Mouse (Mus musculus) kidney, postnatal 0 days (tissue): ENCODE results near the gene Slit3. TPM values are rescaled to one million over a fixed set of nuclear protein-coding genes. Genes with fewer than 3 reads are reported as not detected.

ENCODE experiments used
- ATAC-seq: fragments of 200-750 bp; cut with Nextera tagmentation; replicated peaks from 2 replicates; pipeline ENCODE4 v1.8.0; 2017; ENCODE audit warnings: low read depth, moderate number of reproducible peaks, moderate TSS enrichment, moderate library complexity; ENCODE audit not compliant: low FRiP score
- DNase-seq: peaks from one replicate; pipeline ENCODE4 v3.0.0-alpha.2; 2016; ENCODE audit warnings: low spot score
- H3K27ac ChIP-seq: fragments of 300-500 bp; sonication (generic); 2 replicates; pipeline ENCODE4 v1.5.1; 2014; ENCODE audit warnings: mild to moderate bottlenecking
- H3K27me3 ChIP-seq: fragments of 300-500 bp; sonication (generic); 2 replicates; pipeline ENCODE4 v1.6.1; 2014; ENCODE audit warnings: low read length, mixed read lengths; ENCODE audit not compliant: insufficient read depth
- H3K36me3 ChIP-seq: fragments of 300-500 bp; sonication (generic); 2 replicates; pipeline ENCODE4 v1.6.1; 2014; ENCODE audit warnings: low read length, mixed read lengths; ENCODE audit not compliant: insufficient read depth
- H3K4me1 ChIP-seq: fragments of 300-500 bp; sonication (generic); replicated peaks from 2 replicates; pipeline ENCODE4 v1.6.1; 2014; ENCODE audit warnings: antibody characterized with exemption, low read length, mixed read lengths; ENCODE audit not compliant: insufficient read depth
- H3K4me2 ChIP-seq: fragments of 300-500 bp; sonication (generic); 2 replicates; pipeline ENCODE4 v1.6.1; 2014; ENCODE audit warnings: mild to moderate bottlenecking, low read length, moderate library complexity, mixed read lengths
- H3K4me3 ChIP-seq: fragments of 300-500 bp; sonication (generic); replicated peaks from 2 replicates; pipeline ENCODE4 v1.5.1; 2014; ENCODE audit warnings: low read depth, low read length
- H3K9ac ChIP-seq: fragments of 300-500 bp; sonication (generic); 2 replicates; pipeline ENCODE4 v1.6.1; 2014; ENCODE audit warnings: low read depth, low read length
- H3K9me3 ChIP-seq: fragments of 300-500 bp; sonication (generic); replicated peaks from 2 replicates; pipeline ENCODE4 v1.6.1; 2016; ENCODE audit warnings: low read length, inconsistent platforms, mixed read lengths
- CTCF ChIP-seq: IDR thresholded peaks from 2 replicates; pipeline ENCODE4 v1.5.1; 2016; ENCODE audit warnings: antibody characterized with exemption, low read depth, mild to moderate bottlenecking, moderate library complexity
- WGBS: fragments of 180-500 bp; shearing (Covaris S2); extraction: QIAGEN DNeasy Blood & Tissue Kit; methylation state at CpG from one replicate; pipeline ENCODE4 v1.1.7; 2014; 5-methylcytosine and 5-hydroxymethylcytosine counted together
- microRNA counts: library from miRNA; unstranded; fragments of <30 nt; microRNA quantifications from one replicate; lab custom pipeline; 2015
- microRNA-seq: library from miRNA; unstranded; fragments of <30 nt; microRNA quantifications from one replicate; pipeline ENCODE4, GENCODE M21; 2016
- polyA plus RNA-seq: library from polyadenylated mRNA; unstranded; fragments of >200 nt; fragmentation: Nextera tagmentation; extraction: Ambion mirVana; gene quantifications from 2 replicates; pipeline ENCODE4 v1.2.1, GENCODE M21; 2015

Slit3 gene
- polyA plus RNA-seq, 1 experiment from 2014 or later: 6.6 TPM

DNA sequence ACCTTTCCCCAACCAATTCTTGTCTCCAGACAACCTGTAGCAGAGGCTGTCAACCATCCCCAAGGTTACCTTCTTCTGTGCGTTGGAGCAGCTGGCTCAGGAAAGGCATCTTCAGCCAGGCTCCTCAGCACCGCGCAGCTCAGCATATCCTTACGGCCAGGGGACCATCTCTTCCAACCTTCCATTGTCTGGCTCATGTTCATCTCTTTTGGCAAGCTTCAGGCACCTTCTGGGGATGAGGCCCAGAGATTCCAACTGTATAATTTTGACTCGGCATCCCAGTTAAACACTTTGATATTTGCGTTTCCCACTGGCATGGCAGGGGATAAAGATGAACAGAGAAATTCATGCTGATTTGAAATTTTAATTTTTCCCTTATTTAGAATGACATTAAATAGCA is 622.6 kb downstream of the Slit3 start:
- Histone ChIP-seq H3K9me3 (no peaks in the 10 kb centered on the region), H3K4me2 (no peak overlapping the region), H3K27me3 (no peaks in the 10 kb centered on the region), H3K4me3 (no peak overlapping the region), H3K27ac (no peak overlapping the region), H3K9ac (no peak overlapping the region), H3K4me1 (no peaks in the 10 kb centered on the region), H3K36me3 (no peaks in the 10 kb centered on the region)
- WGBS: 88% methylated on average over 6 of the region's 6 CpGs
- no peak for TF ChIP-seq CTCF
- no peak for ATAC-seq
- DNase-seq: no peak

DNA sequence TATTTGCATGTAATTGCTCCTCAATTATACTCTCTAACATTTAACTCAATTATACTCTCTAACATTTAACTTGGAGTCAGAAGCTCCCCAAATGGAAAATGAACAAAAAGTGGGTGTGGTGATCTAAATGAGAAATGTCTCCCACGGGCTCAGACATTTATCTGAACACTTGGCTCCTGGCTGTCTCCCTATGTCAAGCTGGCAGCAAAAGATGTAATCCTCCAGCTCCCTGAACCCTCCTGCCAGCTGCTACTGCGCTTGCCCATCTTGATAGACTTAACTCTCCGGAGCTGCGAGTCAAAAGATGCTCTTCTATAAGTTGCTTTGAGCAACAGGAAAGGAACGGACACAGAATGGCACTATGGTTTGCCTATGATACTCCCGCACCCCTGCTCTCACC is 623.5 kb downstream of the Slit3 start:
- TF ChIP-seq CTCF: no peak
- no peaks in the 10 kb centered on the region for H3K9me3 ChIP-seq
- no peak overlapping the region for H3K4me3 ChIP-seq
- 94% methylated on average over 6 of the region's 6 CpGs for WGBS
- no peaks in the 10 kb centered on the region for H3K27me3 ChIP-seq
- H3K36me3 ChIP-seq: no peaks in the 10 kb centered on the region
- DNase-seq (no peak), ATAC-seq (no peak)
- no peak overlapping the region for H3K27ac ChIP-seq
- no peaks in the 10 kb centered on the region for H3K4me1 ChIP-seq
- H3K4me2 ChIP-seq: no peak overlapping the region
- H3K9ac ChIP-seq: no peak overlapping the region

DNA sequence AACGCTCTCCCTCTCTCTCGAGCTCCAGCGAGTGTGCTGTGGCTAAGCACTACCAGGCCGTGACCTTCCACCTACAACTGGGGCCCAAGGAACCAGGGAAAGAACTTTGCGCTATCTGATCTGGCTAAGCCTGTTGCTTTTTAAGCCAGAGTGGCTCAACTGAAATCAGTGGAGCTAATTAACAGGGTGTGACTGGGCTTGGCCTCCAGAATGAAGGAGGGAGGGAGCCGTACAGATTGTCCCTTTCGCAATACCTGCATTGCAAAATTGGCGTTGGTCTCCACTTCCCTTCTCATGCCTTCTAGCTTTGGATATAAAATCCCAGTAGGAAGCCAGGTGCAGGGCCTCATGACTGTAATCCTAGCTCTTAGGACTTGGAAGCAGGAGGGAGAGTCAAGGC is 629.6 kb downstream of the Slit3 start:
- H3K4me2 ChIP-seq: no peak overlapping the region
- no peaks in the 10 kb centered on the region for H3K9me3 ChIP-seq
- no peak for TF ChIP-seq CTCF
- ATAC-seq: peak; percentile 76
- H3K27ac ChIP-seq: no peak overlapping the region
- 36% methylated on average over 8 of the region's 8 CpGs for WGBS
- peak; percentile 57 for DNase-seq
- no peaks in the 10 kb centered on the region for H3K36me3 ChIP-seq
- no peak overlapping the region for H3K4me3 ChIP-seq
- H3K4me1 ChIP-seq: no peaks in the 10 kb centered on the region
- no peak overlapping the region for H3K9ac ChIP-seq
- no peaks in the 10 kb centered on the region for H3K27me3 ChIP-seq

DNA sequence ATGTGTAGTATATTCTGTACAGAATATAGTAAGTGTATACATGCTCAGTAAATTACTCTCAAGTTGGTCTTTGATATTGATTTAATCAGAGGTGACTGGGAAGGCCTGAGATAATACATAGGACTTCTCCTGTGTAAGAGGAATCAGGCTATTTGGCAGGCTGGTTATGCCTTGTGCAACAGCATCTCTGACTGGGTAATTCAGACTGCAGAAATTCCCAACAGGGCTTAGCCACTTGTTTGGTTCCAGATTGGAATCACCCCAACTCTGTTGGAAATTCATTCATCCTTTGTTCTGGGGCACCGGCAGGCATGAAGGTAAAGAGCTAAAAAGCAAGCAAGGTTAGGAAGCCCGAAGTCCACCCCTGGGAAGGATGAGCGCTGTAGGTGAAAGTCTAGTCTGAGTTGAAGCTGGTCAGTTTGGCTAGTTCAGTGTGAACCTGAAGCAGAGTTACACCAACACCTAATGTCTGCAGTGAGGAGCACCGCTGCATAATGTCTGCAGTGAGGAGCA is 633.9 kb downstream of the Slit3 start:
- no peak overlapping the region for H3K9ac ChIP-seq
- H3K36me3 ChIP-seq: no peaks in the 10 kb centered on the region
- no peak overlapping the region for H3K4me3 ChIP-seq
- TF ChIP-seq CTCF: no peak
- no peak overlapping the region for H3K4me2 ChIP-seq
- no peaks in the 10 kb centered on the region for H3K27me3 ChIP-seq
- H3K4me1 ChIP-seq: no peaks in the 10 kb centered on the region
- no peaks in the 10 kb centered on the region for H3K9me3 ChIP-seq
- DNase-seq (no peak), ATAC-seq (no peak)
- WGBS: 87% methylated on average over 4 of the region's 4 CpGs
- no peak overlapping the region for H3K27ac ChIP-seq

- H3K9ac ChIP-seq: no peak overlapping the region
- 12% methylated on average over 6 of the region's 6 CpGs for WGBS
- H3K27me3 ChIP-seq: no peaks in the 10 kb centered on the region
- no peaks in the 10 kb centered on the region for H3K9me3 ChIP-seq
- peak; percentile 28 for DNase-seq
- no peak overlapping the region for H3K27ac ChIP-seq
- TF ChIP-seq CTCF: no peak
- H3K4me1 ChIP-seq: no peaks in the 10 kb centered on the region
- ATAC-seq: no peak
- H3K4me3 ChIP-seq: no peak overlapping the region
- H3K4me2 ChIP-seq: no peak overlapping the region
- H3K36me3 ChIP-seq: no peaks in the 10 kb centered on the region
Observed at GRCm38 (mm10) chr11:35755546-35755945, 634.5 kb downstream of the Slit3 start.

GRCm38 (mm10) chr11:35756411-35757303 is 635.6 kb downstream of the Slit3 start:
- no peaks in the 10 kb centered on the region for H3K27me3 ChIP-seq
- no peak overlapping the region for H3K27ac ChIP-seq
- H3K4me3 ChIP-seq: no peak overlapping the region
- H3K9ac ChIP-seq: no peak overlapping the region
- H3K36me3 ChIP-seq: no peaks in the 10 kb centered on the region
- DNase-seq (no peak), ATAC-seq (no peak)
- H3K4me1 ChIP-seq: no peaks in the 10 kb centered on the region
- no peak overlapping the region for H3K4me2 ChIP-seq
- H3K9me3 ChIP-seq: no peaks in the 10 kb centered on the region
- TF ChIP-seq CTCF: no peak
- WGBS: 59% methylated on average over 11 of the region's 11 CpGs

MicroRNAs encoded within 50 kb of the gene (microRNA counts, 519-probe panel; counts per million panel counts)
- microRNA mmu-miR-218 (lab: Ali Mortazavi, UCI): 6,056 counts per million, percentile 90 among the panel's probes with 10 or more counts

Small RNA genes within 50 kb of the gene (microRNA-seq; reads per million reads assigned to microRNA genes)
- 23.0 reads per million, percentile 35 among the genes with 10 or more reads in this experiment for gene Mir218-2
